Mouse (Mus musculus): ENCODE measurements around the gene Ddx25.

Ddx25 gene

DNA sequence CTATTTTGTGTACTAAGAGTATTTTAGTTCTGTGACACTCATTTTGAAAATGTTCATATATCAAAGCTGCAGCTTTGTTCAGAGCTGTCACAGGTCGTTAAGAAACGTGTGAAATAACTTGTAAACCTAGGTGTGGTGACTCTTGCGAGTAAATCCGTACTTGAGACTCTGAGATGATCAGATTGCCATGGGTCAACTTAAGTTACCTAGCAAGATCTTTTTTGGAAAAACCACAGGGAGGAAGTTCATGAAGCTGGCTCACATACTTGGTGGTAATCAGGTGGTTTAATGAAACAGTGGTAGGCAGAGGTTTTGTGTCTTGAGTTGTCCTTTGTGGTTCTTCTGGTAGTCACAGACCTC is 64.6 kb downstream of the Ddx25 start:
- no peak for DNase-seq (ENCODE audit: low read depth, low spot score)

DNA sequence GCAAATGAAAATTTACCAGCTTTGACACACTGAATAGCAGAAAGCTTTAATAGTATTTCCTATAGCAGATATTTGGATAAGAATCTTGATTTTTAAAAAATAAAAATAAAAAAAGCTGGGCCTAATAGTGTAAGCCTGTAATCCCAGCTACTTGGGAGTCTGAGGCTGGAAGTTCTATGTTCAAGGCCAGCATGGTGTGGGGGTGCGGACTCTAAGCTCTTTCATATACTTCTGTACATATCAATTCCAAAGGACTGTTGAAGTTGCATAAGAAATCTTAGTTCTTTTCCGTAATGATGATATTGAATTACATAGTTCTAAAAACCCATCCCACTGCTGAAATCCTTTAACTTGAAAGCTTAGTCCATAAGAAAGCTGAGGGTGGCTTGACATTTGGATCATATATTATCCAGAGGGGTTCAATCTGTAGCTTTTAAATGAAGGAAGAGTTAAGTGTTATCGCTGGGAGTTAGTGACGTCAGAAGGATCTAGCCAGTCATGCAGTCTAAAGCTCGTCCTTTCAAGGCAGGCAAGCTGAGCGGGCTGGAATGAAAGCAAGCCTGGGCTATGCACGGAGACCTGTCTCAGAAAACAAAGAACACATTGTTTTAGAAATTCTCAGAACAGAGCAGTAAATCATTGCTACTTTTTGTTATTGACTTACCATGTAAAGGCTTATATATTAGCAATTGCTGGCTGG is 65.1 kb downstream of the Ddx25 start:
- peak; percentile 22 for DNase-seq (ENCODE audit: low read depth, low spot score)

DNA sequence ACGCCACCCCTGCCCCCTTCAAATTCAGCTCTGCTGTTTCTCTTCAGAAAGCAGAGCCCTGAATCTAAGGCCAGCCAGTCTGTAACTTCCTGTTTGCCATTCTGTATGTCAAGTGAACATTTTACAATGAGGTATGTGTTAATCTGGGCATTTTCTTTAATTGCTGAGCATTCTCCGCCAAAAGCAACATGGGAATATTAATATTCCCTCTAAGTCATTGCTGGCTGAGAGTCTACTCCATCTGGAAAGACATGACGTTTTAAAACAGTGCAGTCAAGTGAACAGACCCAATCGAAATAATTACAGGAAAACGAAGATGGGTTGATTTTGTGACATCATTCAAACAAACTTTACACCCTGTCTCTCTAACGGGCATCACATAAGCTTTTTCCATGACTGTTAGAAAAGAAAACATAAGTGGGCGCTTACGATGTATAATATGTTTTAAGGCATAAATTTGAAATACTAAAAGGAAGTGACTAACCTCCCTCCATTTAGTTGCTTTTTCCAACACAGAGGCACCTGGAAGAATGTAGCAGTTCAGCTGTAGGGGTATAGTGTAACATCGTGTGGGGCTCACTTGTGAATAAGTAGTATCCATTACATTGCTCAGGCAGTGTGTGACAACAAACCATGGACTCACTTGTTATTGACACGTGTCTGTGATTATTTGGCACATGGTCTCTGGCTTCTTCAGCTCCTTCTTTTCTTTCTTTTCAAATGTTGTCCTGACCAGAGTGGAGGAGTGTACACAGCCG is 67.0 kb downstream of the Ddx25 start:
- DNase-seq (ENCODE audit: low read depth, low spot score) = no peak

DNA sequence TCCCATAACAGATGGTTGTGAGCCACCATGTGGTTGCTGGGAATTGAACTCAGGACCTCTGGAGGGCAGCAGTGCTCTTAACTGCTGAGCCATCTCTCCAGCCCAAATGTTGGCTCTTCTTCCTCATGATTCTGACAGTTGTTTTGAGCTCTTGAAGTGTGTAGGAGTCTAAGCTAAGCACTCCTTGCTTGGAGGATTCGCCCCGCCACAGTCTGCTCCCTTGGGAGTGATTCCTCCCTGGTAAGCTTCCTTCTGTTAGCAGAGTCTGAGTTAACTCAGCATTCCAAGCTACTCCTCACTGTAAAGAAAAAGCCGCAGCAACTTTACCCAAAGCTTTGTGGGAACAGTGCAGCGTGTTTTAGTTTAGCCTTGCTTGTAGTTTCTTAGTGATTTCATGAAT is 69.8 kb downstream of the Ddx25 start:
- no peak for DNase-seq (ENCODE audit: low read depth, low spot score)
